Mouse (Mus musculus) embryo, embryonic 10.5 days (tissue): ENCODE data around the gene Tmem59l.

Experiments
- DNase-seq: peaks from one replicate; pipeline ENCODE4 v3.0.0-alpha.2; 2015; ENCODE audit warnings: low spot score

The Tmem59l gene

GRCm38 (mm10) chr8:70507027-70507393 lies 19.9 kb upstream of the Tmem59l start:
- DNase-seq: no peak

- peak; percentile 96 for DNase-seq
Observed at GRCm38 (mm10) chr8:70506328-70507026, 19.3 kb upstream of the Tmem59l start, which contains the start of gene Rex1bd. TSS of gene Rex1bd (minus strand) at chr8:70506752.

- DNase-seq: no peak
Observed at GRCm38 (mm10) chr8:70505698-70506327, 18.7 kb upstream of the Tmem59l start.

- peak; percentile 89 for DNase-seq
Observed at GRCm38 (mm10) chr8:70504851-70505250, 17.7 kb upstream of the Tmem59l start.

GRCm38 (mm10) chr8:70504291-70504716 lies 17.1 kb upstream of the Tmem59l start:
- DNase-seq: peak; percentile 76

- DNase-seq: peak; percentile 81
Observed at GRCm38 (mm10) chr8:70503062-70503750, 16.0 kb upstream of the Tmem59l start.

- no peak for DNase-seq
Observed at GRCm38 (mm10) chr8:70502540-70502939, 15.4 kb upstream of the Tmem59l start.

- no peak for DNase-seq
Observed at GRCm38 (mm10) chr8:70501820-70502529, 14.8 kb upstream of the Tmem59l start.

GRCm38 (mm10) chr8:70500386-70501301 lies 13.5 kb upstream of the Tmem59l start:
- no peak for DNase-seq

- no peak for DNase-seq
Observed at GRCm38 (mm10) chr8:70495771-70496062, 8.6 kb upstream of the Tmem59l start.

GRCm38 (mm10) chr8:70495001-70495770 lies 8.0 kb upstream of the Tmem59l start:
- DNase-seq: no peak

GRCm38 (mm10) chr8:70494416-70494945 lies 7.3 kb upstream of the Tmem59l start:
- DNase-seq: no peak

GRCm38 (mm10) chr8:70493692-70494415 lies 6.7 kb upstream of the Tmem59l start:
- no peak for DNase-seq

- DNase-seq: no peak
Observed at GRCm38 (mm10) chr8:70492664-70493640, 5.8 kb upstream of the Tmem59l start, which contains the start of gene Crlf1. TSS of gene Crlf1 (plus strand) at chr8:70493158.

- no peak for DNase-seq
Observed at GRCm38 (mm10) chr8:70490880-70491495, 3.8 kb upstream of the Tmem59l start.

GRCm38 (mm10) chr8:70490061-70490879 lies 3.1 kb upstream of the Tmem59l start:
- no peak for DNase-seq

- no peak for DNase-seq
Observed at GRCm38 (mm10) chr8:70489576-70489975, 2.4 kb upstream of the Tmem59l start.
